Mouse (Mus musculus) urinary bladder, postnatal 25 days (tissue): ENCODE results near the gene Vstm4.

Source experiments
- DNase-seq: peaks from one replicate; pipeline ENCODE4 v3.0.0; 2022; ENCODE audit warnings: low spot score

Vstm4 gene

DNA sequence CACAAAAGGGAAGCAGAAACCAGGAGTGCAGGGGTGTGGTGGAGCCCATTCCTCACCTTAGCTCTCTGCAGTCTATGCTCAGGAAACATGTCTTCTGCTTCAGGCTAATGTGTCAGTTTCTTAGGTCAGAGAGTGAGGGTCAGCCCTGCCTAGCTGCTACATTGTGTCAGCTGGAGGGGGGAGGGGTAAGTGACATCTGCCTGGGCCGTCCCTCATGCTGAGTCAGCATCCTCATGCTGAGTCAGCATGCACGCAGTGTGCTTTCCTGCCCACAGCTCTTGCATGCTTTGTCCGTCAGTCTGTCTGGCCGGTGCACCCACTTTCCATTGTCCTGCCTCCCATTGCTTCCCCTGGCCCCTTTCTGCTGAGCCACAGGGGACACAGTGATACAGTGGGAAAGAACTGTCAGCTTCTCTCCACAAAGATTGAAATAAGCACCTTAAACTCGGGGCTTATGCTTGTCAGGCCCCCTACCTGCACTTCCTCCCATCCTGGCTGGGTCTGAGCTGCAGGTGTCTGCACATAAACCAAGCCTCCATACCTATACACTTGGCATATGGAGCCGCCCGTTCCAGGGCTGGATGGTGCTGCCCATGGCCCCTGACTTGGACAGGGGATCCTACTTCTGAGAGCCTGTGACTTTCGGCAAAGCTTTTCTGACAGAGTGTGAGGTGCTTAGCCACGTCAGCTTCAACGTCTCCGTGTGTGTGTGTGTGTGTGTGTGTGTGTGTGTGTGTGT lies 3.4 kb downstream of the Vstm4 start:
- no peak for DNase-seq

- DNase-seq: no peak
Measured at GRCm38 (mm10) chr14:32861149-32861581, 4.6 kb downstream of the Vstm4 start.

DNA sequence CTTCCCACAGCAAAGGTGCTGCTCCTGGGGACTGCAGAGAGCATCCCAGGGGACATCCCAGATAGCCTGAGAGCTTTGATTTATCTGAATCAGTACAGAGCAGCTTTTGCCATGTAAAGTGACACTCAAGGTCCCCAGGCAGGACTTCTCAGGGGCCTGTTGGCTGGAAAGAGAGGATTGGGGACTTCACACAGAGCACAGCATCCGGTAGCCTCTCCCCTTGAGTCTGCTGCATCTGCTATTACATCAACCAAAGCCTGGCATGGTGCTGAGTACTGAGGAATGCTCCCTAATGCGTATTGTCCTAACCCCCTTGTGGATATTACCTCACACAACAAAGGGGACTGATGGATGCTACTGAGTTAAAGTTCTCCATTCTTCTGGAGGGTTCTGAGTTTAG lies 5.1 kb downstream of the Vstm4 start:
- no peak for DNase-seq

GRCm38 (mm10) chr14:32865331-32865730 lies 8.8 kb downstream of the Vstm4 start:
- DNase-seq: no peak

- DNase-seq: no peak
Measured at GRCm38 (mm10) chr14:32871963-32872362, 15.4 kb downstream of the Vstm4 start.

GRCm38 (mm10) chr14:32877549-32877948 lies 21.0 kb downstream of the Vstm4 start:
- DNase-seq: no peak

- no peak for DNase-seq
Measured at GRCm38 (mm10) chr14:32880332-32880731, 23.8 kb downstream of the Vstm4 start.

DNA sequence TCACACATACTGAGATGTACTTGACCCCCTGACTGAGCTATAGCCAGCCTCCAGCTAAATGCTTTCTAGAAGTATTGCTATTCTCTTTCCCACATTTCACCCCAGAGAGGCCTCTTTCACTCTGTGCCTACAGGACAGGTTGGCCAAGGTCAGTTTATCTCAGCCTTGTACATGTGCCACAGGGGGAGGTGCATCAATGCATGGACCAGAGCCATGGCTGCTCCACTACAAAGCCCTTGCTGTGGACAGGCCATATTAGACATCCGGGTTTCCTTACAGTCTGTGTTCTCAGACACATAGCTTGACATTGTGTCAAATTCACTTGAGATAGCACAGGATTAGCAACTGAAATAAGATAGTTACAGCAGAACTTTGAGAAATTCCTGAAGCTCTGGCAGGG lies 25.1 kb downstream of the Vstm4 start:
- no peak for DNase-seq

- no peak for DNase-seq
Measured at GRCm38 (mm10) chr14:32888876-32889674, 32.5 kb downstream of the Vstm4 start.

GRCm38 (mm10) chr14:32894341-32894853 lies 37.8 kb downstream of the Vstm4 start:
- peak; percentile 11 for DNase-seq

DNA sequence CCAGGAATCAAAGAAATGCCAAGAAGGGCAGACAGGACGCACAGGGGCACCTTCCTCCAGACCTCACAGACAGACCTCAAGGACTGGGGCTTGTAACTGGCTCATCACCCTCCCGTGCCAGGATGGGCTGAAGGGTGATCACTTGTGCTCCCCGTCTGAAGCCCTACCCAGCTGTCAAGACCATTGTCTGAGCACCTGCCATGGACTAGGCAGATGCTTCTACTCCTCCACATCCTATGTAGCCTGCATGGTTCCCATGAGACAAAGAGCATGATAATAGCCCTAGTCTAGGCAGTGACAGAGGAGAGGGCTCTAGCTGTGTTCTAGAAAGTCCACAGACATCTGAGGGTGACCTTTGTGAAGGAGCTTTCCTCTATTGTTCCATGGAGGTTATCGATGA lies 38.3 kb downstream of the Vstm4 start:
- no peak for DNase-seq

- peak; percentile 10 for DNase-seq
Measured at GRCm38 (mm10) chr14:32896896-32897295, 40.3 kb downstream of the Vstm4 start.

DNA sequence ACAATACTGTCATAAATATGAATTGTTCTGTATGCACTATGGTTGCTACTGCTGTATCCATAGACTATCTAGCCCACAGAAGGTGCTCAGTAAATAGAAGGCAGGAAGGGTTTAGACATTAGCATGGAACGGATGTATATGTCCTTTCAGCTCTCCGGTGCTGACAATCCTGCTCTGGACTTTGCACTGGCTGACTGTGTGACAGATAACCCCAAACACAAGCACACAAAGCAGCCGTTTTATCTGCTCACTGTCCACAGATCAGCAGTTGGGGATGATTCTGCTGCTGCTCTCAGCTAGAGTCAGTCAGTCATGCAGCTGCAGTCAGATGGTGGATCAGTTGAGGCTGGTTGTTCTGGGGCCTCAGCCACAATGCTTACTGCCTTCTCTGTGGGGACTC lies 46.6 kb downstream of the Vstm4 start:
- DNase-seq: no peak

DNA sequence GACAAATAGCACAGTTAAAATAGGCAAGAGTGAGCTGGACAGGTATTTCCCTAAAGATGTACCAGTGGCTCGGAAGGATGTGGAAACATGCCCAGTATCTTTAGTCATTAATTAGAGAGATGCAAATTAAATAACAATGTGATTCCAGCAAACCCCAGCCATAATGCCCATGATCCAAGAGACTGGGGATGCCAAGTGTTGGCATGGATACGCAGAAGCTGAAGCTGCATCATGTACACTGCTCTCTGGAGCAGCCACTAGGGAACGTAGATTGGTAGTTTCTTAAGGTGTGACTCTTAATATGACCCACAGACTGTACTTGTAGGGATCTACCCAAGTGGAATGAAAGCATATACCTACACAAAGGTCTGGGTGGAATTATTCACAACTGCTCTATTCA lies 50.0 kb downstream of the Vstm4 start:
- no peak for DNase-seq

- no peak for DNase-seq
Measured at GRCm38 (mm10) chr14:32909112-32909511, 52.6 kb downstream of the Vstm4 start.

- no peak for DNase-seq
Measured at GRCm38 (mm10) chr14:32911187-32911586, 54.6 kb downstream of the Vstm4 start.

GRCm38 (mm10) chr14:32915360-32915759 lies 58.8 kb downstream of the Vstm4 start:
- no peak for DNase-seq

GRCm38 (mm10) chr14:32917919-32918318 lies 61.4 kb downstream of the Vstm4 start:
- no peak for DNase-seq

DNA sequence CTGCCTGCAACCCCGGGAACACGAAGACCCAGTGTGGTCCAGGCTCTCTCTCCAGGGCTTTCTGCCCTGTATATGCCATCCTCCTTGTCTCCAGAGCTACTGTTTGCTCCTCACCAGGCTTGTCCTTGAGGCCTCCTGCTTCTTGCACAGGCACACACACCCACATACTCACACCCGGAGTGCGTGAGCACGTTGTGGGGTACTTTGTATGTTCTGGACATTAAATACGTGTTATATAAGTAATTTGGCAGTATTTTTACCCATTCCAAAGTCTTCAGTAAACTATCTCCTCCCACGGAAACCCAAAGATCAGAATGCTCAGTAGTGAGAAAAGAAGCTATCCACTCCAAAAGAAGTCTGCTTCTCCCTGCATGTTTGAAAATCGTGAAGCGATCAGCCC lies 67.3 kb downstream of the Vstm4 start:
- no peak for DNase-seq

- DNase-seq: no peak
Measured at GRCm38 (mm10) chr14:32931709-32932108, 75.2 kb downstream of the Vstm4 start.

GRCm38 (mm10) chr14:32932220-32932619 lies 75.7 kb downstream of the Vstm4 start:
- DNase-seq: no peak

DNA sequence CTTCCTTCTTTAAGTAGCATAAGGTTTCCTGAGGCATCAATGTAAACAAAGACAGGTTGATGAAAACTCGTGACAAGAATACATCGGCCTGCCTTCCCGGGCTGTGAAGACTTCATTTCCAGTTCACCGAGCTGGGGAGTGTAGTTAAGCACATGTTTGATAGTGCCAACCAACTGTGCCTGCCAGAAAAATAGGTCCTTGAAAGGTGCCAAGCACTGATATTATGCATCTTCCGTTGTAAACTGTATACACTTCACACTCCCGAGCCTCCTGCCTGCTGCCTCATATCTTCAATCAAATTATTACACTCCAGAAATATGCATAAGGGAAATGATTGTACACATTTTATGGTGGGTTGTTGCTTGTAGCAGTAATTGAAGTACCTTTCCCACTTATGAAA lies 77.5 kb downstream of the Vstm4 start:
- DNase-seq: no peak

DNA sequence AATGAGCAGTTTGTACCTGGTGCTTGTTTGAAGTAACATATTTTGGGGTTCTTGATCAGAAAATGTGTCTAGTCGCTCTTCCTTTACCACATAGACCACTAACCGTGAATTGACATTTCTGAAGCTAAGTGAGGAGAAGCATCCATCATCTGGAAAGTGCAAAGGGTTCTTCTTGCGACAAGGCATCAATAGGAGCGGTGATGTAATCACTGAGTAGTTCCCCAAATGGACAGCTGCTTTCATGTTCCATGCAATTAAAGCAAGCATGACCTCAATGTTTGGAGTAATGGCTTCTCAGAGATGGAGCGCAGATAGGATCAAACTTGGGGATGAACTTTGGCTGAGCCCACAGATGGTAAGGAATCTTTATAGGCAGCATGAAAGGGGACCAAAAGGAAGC lies 82.7 kb downstream of the Vstm4 start:
- no peak for DNase-seq
